Mouse (Mus musculus) CH12.LX (cell line): ENCODE data around the gene Rbp1. TPM values are rescaled to one million over a fixed set of nuclear protein-coding genes. Genes with fewer than 3 reads are reported as not detected.

Experiments used
- DNase-seq: peaks from one replicate; pipeline ENCODE4 v3.0.0-alpha.2; 2013; ENCODE audit errors: extremely low read depth
- H3K27ac ChIP-seq: 2 replicates; pipeline ENCODE4 v1.5.1; 2012; ENCODE audit warnings: low read depth, mild to moderate bottlenecking, control low read depth, moderate library complexity; ENCODE audit not compliant: insufficient read depth
- H3K27me3 ChIP-seq: replicated peaks from 2 replicates; pipeline ENCODE3; 2012; ENCODE audit warnings: inconsistent platforms
- H3K36me3 ChIP-seq, 2 experiments: replicated peaks in 1 of 2; 2 replicates each; pipeline versions ENCODE3 to v1.6.1; 2012; ENCODE audit warnings: inconsistent platforms in 1 of 2, low read length in 1 of 2, mild to moderate bottlenecking in 1 of 2, mixed read lengths in 1 of 2, moderate library complexity in 1 of 2; ENCODE audit not compliant: control insufficient read depth in 1 of 2, insufficient read depth in 1 of 2
- H3K4me1 ChIP-seq, 2 experiments: 2 replicates each; pipeline ENCODE4 v1.6.1; 2012; ENCODE audit warnings: inconsistent platforms in 1 of 2, moderate library complexity in 1 of 2; ENCODE audit not compliant: insufficient read depth in 2 of 2, control insufficient read depth in 1 of 2
- H3K4me2 ChIP-seq: 2 replicates; pipeline ENCODE4 v1.6.1; 2012; ENCODE audit warnings: low read depth, mild to moderate bottlenecking, control low read depth; ENCODE audit not compliant: poor library complexity, insufficient read depth, severe bottlenecking
- H3K4me3 ChIP-seq, 3 experiments: fragments of 150-350 bp in 1 of 3; sonication (generic) in 1 of 3; replicated peaks in 1 of 3; 2 replicates each; pipeline versions ENCODE3 to v1.5.1; 2011 to 2012; ENCODE audit warnings: low read depth in 2 of 3, low read length in 2 of 3, mild to moderate bottlenecking in 2 of 3, moderate library complexity in 2 of 3, control low read depth in 1 of 3, improper control_type of control experiment in 1 of 3, inconsistent platforms in 1 of 3, mixed read lengths in 1 of 3; ENCODE audit not compliant: poor library complexity in 1 of 3
- H3K79me2 ChIP-seq: replicated peaks from 2 replicates; pipeline ENCODE4 v1.6.1; 2012; ENCODE audit warnings: mild to moderate bottlenecking, moderate library complexity; ENCODE audit not compliant: control insufficient read depth, poor library complexity, insufficient read depth, severe bottlenecking; ENCODE audit errors: extremely low read depth
- H3K9ac ChIP-seq: 2 replicates; pipeline ENCODE4 v1.6.1; 2012; ENCODE audit warnings: low read depth, mild to moderate bottlenecking, control low read depth, moderate library complexity; ENCODE audit not compliant: insufficient read depth
- H3K9me3 ChIP-seq: replicated peaks from 2 replicates; pipeline ENCODE3; 2012; ENCODE audit warnings: low read length, inconsistent platforms, mixed read lengths
- BHLHE40 ChIP-seq: IDR thresholded peaks from 2 replicates; pipeline ENCODE4 v1.6.1; 2011; ENCODE audit warnings: mild to moderate bottlenecking, low read depth, low read length, improper control_type of control experiment
- CHD1 ChIP-seq: IDR thresholded peaks from 2 replicates; pipeline ENCODE4 v1.6.1; 2012; ENCODE audit warnings: low read depth, low read length, improper control_type of control experiment, inconsistent platforms
- CHD2 ChIP-seq: IDR thresholded peaks from 2 replicates; pipeline ENCODE4 v1.6.1; 2011; ENCODE audit warnings: low read length, improper control_type of control experiment
- CTCF ChIP-seq, 2 experiments: IDR thresholded peaks in 1 of 2; conservative IDR thresholded peaks in 1 of 2; 2 replicates each; pipeline ENCODE4 v1.5.1; 2011 to 2012; ENCODE audit warnings: low read depth in 2 of 2, low read length in 2 of 2, improper control_type of control experiment in 1 of 2, inconsistent platforms in 1 of 2, mild to moderate bottlenecking in 1 of 2, moderate library complexity in 1 of 2
- E2F4 ChIP-seq: IDR thresholded peaks from 2 replicates; pipeline ENCODE4 v1.6.1; 2011; ENCODE audit warnings: low read depth, low read length, improper control_type of control experiment; ENCODE audit not compliant: insufficient replicate concordance
- EP300 ChIP-seq: IDR thresholded peaks from 2 replicates; pipeline ENCODE4 v1.6.1; 2011; ENCODE audit warnings: low read length, improper control_type of control experiment
- ETS1 ChIP-seq: conservative IDR thresholded peaks from 2 replicates; pipeline ENCODE4 v1.6.1; 2012; ENCODE audit warnings: low read depth, mild to moderate bottlenecking, inconsistent platforms, low read length, improper control_type of control experiment, moderate library complexity
- GABPA ChIP-seq: IDR thresholded peaks from 2 replicates; pipeline ENCODE4 v1.6.1; 2012; ENCODE audit warnings: low read depth, low read length, improper control_type of control experiment, inconsistent platforms; ENCODE audit not compliant: insufficient replicate concordance
- HCFC1 ChIP-seq: IDR thresholded peaks from 2 replicates; pipeline ENCODE4 v1.6.1; 2012; ENCODE audit warnings: low read depth, mild to moderate bottlenecking, inconsistent platforms, low read length, improper control_type of control experiment
- IRF4 ChIP-seq: IDR thresholded peaks from 2 replicates; pipeline ENCODE4 v1.6.1; 2014; ENCODE audit warnings: low read depth, mild to moderate bottlenecking, inconsistent platforms, low read length, improper control_type of control experiment
- JUN ChIP-seq: IDR thresholded peaks from 2 replicates; pipeline ENCODE4 v1.6.1; 2011; ENCODE audit warnings: low read depth, mild to moderate bottlenecking, low read length, improper control_type of control experiment, moderate library complexity; ENCODE audit not compliant: insufficient read depth
- JUND ChIP-seq: conservative IDR thresholded peaks from 2 replicates; pipeline ENCODE4 v1.6.1; 2011; ENCODE audit warnings: low read depth, low read length, improper control_type of control experiment
- MAFK ChIP-seq: IDR thresholded peaks from 2 replicates; pipeline ENCODE4 v1.6.1; 2011; ENCODE audit warnings: low read length, improper control_type of control experiment; ENCODE audit not compliant: insufficient replicate concordance
- MAX ChIP-seq: IDR thresholded peaks from 2 replicates; pipeline ENCODE4 v1.6.1; 2011; ENCODE audit warnings: low read length, improper control_type of control experiment
- MXI1 ChIP-seq: IDR thresholded peaks from 2 replicates; pipeline ENCODE4 v1.6.1; 2011; ENCODE audit warnings: mild to moderate bottlenecking, low read depth, low read length, improper control_type of control experiment
- MYC ChIP-seq: IDR thresholded peaks from 2 replicates; pipeline ENCODE4 v1.6.1; 2011; ENCODE audit warnings: low read depth, mild to moderate bottlenecking, improper control_type of control experiment, low read length
- RAD21 ChIP-seq: IDR thresholded peaks from 2 replicates; pipeline ENCODE4 v1.6.1; 2011; ENCODE audit warnings: low read depth, mild to moderate bottlenecking, low read length, improper control_type of control experiment, moderate library complexity
- RCOR1 ChIP-seq: conservative IDR thresholded peaks from 2 replicates; pipeline ENCODE4 v1.6.1; 2012; ENCODE audit warnings: low read depth, mild to moderate bottlenecking, inconsistent platforms, low read length, improper control_type of control experiment
- SMC3 ChIP-seq: IDR thresholded peaks from 2 replicates; pipeline ENCODE4 v1.6.1; 2011; ENCODE audit warnings: low read depth, low read length, improper control_type of control experiment
- TBP ChIP-seq: conservative IDR thresholded peaks from 2 replicates; pipeline ENCODE4 v1.6.1; 2011; ENCODE audit warnings: low read depth, low read length, improper control_type of control experiment
- TCF12 ChIP-seq: IDR thresholded peaks from 2 replicates; pipeline ENCODE4 v1.6.1; 2014; ENCODE audit warnings: low read depth, mild to moderate bottlenecking, inconsistent platforms, low read length, improper control_type of control experiment
- USF1 ChIP-seq: IDR thresholded peaks from 2 replicates; pipeline ENCODE4 v1.6.1; 2014; ENCODE audit warnings: low read depth, mild to moderate bottlenecking, inconsistent platforms, low read length, improper control_type of control experiment
- USF2 ChIP-seq: conservative IDR thresholded peaks from 2 replicates; pipeline ENCODE4 v1.6.1; 2011; ENCODE audit warnings: low read depth, low read length, improper control_type of control experiment
- ZC3H11A ChIP-seq: IDR thresholded peaks from 2 replicates; pipeline ENCODE4 v1.6.1; 2012; ENCODE audit warnings: low read depth, mild to moderate bottlenecking, inconsistent platforms, low read length, improper control_type of control experiment
- ZKSCAN1 ChIP-seq: IDR thresholded peaks from 2 replicates; pipeline ENCODE4 v1.6.1; 2012; ENCODE audit warnings: low read depth, inconsistent platforms, low read length, improper control_type of control experiment, borderline replicate concordance
- ZMIZ1 ChIP-seq: IDR thresholded peaks from 2 replicates; pipeline ENCODE4 v1.6.1; 2012; ENCODE audit warnings: low read depth, mild to moderate bottlenecking, inconsistent platforms, low read length, improper control_type of control experiment
- ZNF384 ChIP-seq: IDR thresholded peaks from 2 replicates; pipeline ENCODE4 v1.6.1; 2012; ENCODE audit warnings: low read depth, low read length, improper control_type of control experiment, inconsistent platforms
- dilution Hi-C: fragments of 300-500 bp; cut with MboI; formaldehyde crosslinking; loops from 2 replicates; pipeline ENCODE4 v1.14.3; 2020; ENCODE audit warnings: low sequenced_read_pairs; ENCODE audit not compliant: extremely low pct_unique_long_range_greater_than_20kb, extremely low pct_ligation_motif_present
- in situ Hi-C: fragments of 300-500 bp; cut with MboI; formaldehyde crosslinking; loops from 3 replicates; pipeline ENCODE4 v1.14.3; 2019; ENCODE audit warnings: low sequenced_read_pairs, low pct_ligation_motif_present, low pct_unique_long_range_greater_than_20kb, mixed read lengths
- polyA plus RNA-seq: library from polyadenylated mRNA; unstranded; fragments of >175 nt; gene quantifications from 2 replicates; pipeline ENCODE4 v1.2.1, GENCODE M21; 2012; ENCODE audit warnings: low read depth; ENCODE audit not compliant: insufficient read length
- total RNA-seq, 2 experiments: library from RNA; depleted of rRNA; stranded (reverse); fragments of 300-350 nt in 1 of 2; fragments of >200 nt in 1 of 2; gene quantifications; 2 replicates each; pipeline ENCODE4 v1.2.3; 2012 to 2014

The Rbp1 gene
- total and polyA plus RNA-seq, 3 experiments, result 0.04 TPM; not detected in 2

DNA sequence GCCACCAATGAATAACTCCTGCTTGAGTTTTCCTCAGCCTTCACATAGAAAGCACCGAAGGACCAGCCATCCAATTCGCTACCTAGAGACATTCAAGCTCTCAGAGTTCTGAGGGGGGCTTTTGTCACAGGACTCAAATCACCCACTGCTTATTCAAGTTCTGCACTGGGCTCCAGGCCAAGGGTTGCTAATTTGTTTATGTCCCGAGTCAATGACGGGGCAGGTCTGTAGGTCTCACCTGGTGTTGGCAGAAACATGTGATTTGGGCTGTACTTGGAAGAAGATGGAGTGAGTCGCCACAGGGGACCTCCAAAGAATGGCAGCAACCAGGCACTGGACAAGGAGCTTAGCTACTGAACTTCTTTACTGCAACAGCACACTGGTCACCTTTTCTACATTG lies 68.3 kb downstream of the Rbp1 start:
- H3K9me3 ChIP-seq, result no peaks in the 10 kb centered on the region
- no peaks in the 10 kb centered on the region for H3K36me3 ChIP-seq
- no peak for TF ChIP-seq SMC3
- no peak for TF ChIP-seq ZMIZ1
- TF ChIP-seq MXI1, result no peak
- TF ChIP-seq ZC3H11A, result no peak
- TF ChIP-seq CTCF (conservative IDR thresholded peaks at IDR 0.05 in 1 of 2, IDR thresholded peaks at IDR 0.05 in 1 of 2; ENCODE audit: low read depth in 2 of 2, low read length in 2 of 2), result no peak
- no peak for TF ChIP-seq CHD2
- no peak for TF ChIP-seq ZKSCAN1
- no peak for TF ChIP-seq E2F4
- TF ChIP-seq BHLHE40, result no peak
- TF ChIP-seq IRF4, result no peak
- no peak for TF ChIP-seq RCOR1
- no peak for TF ChIP-seq HCFC1
- no peak for TF ChIP-seq RAD21
- TF ChIP-seq USF2, result no peak
- TF ChIP-seq ETS1, result no peak
- TF ChIP-seq, all 38 proteins: peak for 0
- no peak overlapping the region for H3K9ac ChIP-seq
- peaks cover 2 to 56% of the 10 kb centered on the region in 2 experiments; a peak in 3 of 4 replicates for H3K4me1 ChIP-seq
- dilution Hi-C loops (no loop called here), in situ Hi-C loops (no loop called here)
- no peak overlapping the region for H3K4me2 ChIP-seq
- no peak overlapping the region for H3K27ac ChIP-seq
- no peak overlapping the region for H3K4me3 ChIP-seq
- DNase-seq, result no peak
- H3K79me2 ChIP-seq, result no peaks in the 10 kb centered on the region
- peaks cover 2% of the 10 kb centered on the region for H3K27me3 ChIP-seq

- Histone ChIP-seq H3K9me3 (no peaks in the 10 kb centered on the region), H3K4me1 (peaks cover 2 to 61% of the 10 kb centered on the region in 2 experiments; a peak in 3 of 4 replicates), H3K36me3 (no peaks in the 10 kb centered on the region), H3K79me2 (no peaks in the 10 kb centered on the region), H3K9ac (no peak overlapping the region), H3K27me3 (peaks cover 2% of the 10 kb centered on the region), H3K4me2 (no peak overlapping the region), H3K4me3 (no peak overlapping the region), H3K27ac (no peak overlapping the region)
- in situ Hi-C loops (no loop called here), dilution Hi-C loops (no loop called here)
- DNase-seq, result no peak
- TF ChIP-seq JUN (no peak), GABPA (no peak), MYC (no peak), TCF12 (no peak), SMC3 (no peak), MAFK (no peak), USF1 (no peak), CHD1 (no peak), RCOR1 (no peak), RAD21 (no peak), MXI1 (no peak), JUND (no peak), MAX (no peak), TBP (no peak), ZMIZ1 (no peak), ZNF384 (no peak), EP300 (no peak)
Measured at GRCm38 (mm10) chr9:98492212-98492611, 69.5 kb downstream of the Rbp1 start.
